Mouse (Mus musculus) liver, postnatal 0 days (tissue): ENCODE data around the gene Dmac1. TPM values are rescaled to one million over a fixed set of nuclear protein-coding genes. Genes with fewer than 3 reads are reported as not detected.

ENCODE experiments used
- ATAC-seq: fragments of 200-750 bp; cut with Nextera tagmentation; 2 replicates; pipeline ENCODE4 v1.8.0; 2017; ENCODE audit warnings: mild to moderate bottlenecking, moderate library complexity
- DNase-seq: peaks from one replicate; pipeline ENCODE4 v3.0.0-alpha.2; 2016
- H3K27ac ChIP-seq: fragments of 300-500 bp; sonication (generic); 2 replicates; pipeline ENCODE4 v1.5.1; 2014; ENCODE audit warnings: antibody characterized with exemption, moderate library complexity, mild to moderate bottlenecking, low read depth
- H3K27me3 ChIP-seq: fragments of 300-500 bp; sonication (generic); 2 replicates; pipeline ENCODE4 v1.6.1; 2014; ENCODE audit warnings: low read length, control low read depth, mixed read lengths; ENCODE audit not compliant: insufficient read depth
- H3K36me3 ChIP-seq: fragments of 300-500 bp; sonication (generic); replicated peaks from 2 replicates; pipeline ENCODE4 v1.6.1; 2014; ENCODE audit warnings: mild to moderate bottlenecking, control low read depth, low read length, moderate library complexity, mixed read lengths; ENCODE audit not compliant: insufficient read depth
- H3K4me1 ChIP-seq: fragments of 300-500 bp; sonication (generic); 2 replicates; pipeline ENCODE4 v1.6.1; 2014; ENCODE audit warnings: antibody characterized with exemption, mild to moderate bottlenecking, control low read depth; ENCODE audit not compliant: insufficient read depth
- H3K4me2 ChIP-seq: fragments of 300-500 bp; sonication (generic); 2 replicates; pipeline ENCODE4 v1.6.1; 2014; ENCODE audit warnings: low read depth, mild to moderate bottlenecking, low read length, moderate library complexity, mixed read lengths
- H3K4me3 ChIP-seq: fragments of 300-500 bp; sonication (generic); 2 replicates; pipeline ENCODE4 v1.5.1; 2014; ENCODE audit warnings: low read depth, low read length
- H3K9ac ChIP-seq: fragments of 300-500 bp; sonication (generic); replicated peaks from 2 replicates; pipeline ENCODE4 v1.6.1; 2014; ENCODE audit warnings: mild to moderate bottlenecking, moderate library complexity
- H3K9me3 ChIP-seq: fragments of 300-500 bp; sonication (generic); 2 replicates; pipeline ENCODE4 v1.6.1; 2016; ENCODE audit warnings: mild to moderate bottlenecking, control low read depth, low read length, mixed read lengths
- CTCF ChIP-seq: sonication (generic); IDR thresholded peaks from 2 replicates; pipeline ENCODE4 v1.5.1; 2016; ENCODE audit warnings: antibody characterized with exemption, low read depth
- EP300 ChIP-seq: IDR thresholded peaks from 2 replicates; pipeline ENCODE4 v1.6.1; 2016; ENCODE audit warnings: antibody characterized with exemption, low read depth, mild to moderate bottlenecking
- WGBS: fragments of 180-500 bp; shearing (Covaris S2); extraction: QIAGEN DNeasy Blood & Tissue Kit; methylation state at CpG from one replicate; pipeline ENCODE4 v1.1.7; 2014; ENCODE audit not compliant: insufficient replicate concordance; 5-methylcytosine and 5-hydroxymethylcytosine counted together
- polyA plus RNA-seq: library from polyadenylated mRNA; unstranded; fragments of >200 nt; fragmentation: Nextera tagmentation; extraction: Ambion mirVana; gene quantifications from 2 replicates; pipeline ENCODE4 v1.2.1, GENCODE M21; 2015

Dmac1 gene
- polyA plus RNA-seq, 1 experiment from 2014 or later = 54.3 TPM

GRCm38 (mm10) chr4:75292315-75292714, 14.2 kb upstream of the Dmac1 start:
- WGBS = 63% methylated on average over 4 of the region's 4 CpGs
- H3K27me3 ChIP-seq = no peaks in the 10 kb centered on the region
- no peaks in the 10 kb centered on the region for H3K9me3 ChIP-seq
- H3K4me1 ChIP-seq = no peaks in the 10 kb centered on the region
- H3K9ac ChIP-seq = no peak overlapping the region
- ATAC-seq = no peak
- H3K27ac ChIP-seq = no peak overlapping the region
- H3K4me3 ChIP-seq = no peak overlapping the region
- H3K4me2 ChIP-seq = no peak overlapping the region
- TF ChIP-seq EP300 = no peak
- TF ChIP-seq CTCF = no peak
- DNase-seq = no peak
- H3K36me3 ChIP-seq = no peaks in the 10 kb centered on the region

GRCm38 (mm10) chr4:75291142-75291541, 13.0 kb upstream of the Dmac1 start:
- Histone ChIP-seq H3K4me1 (no peaks in the 10 kb centered on the region), H3K36me3 (no peaks in the 10 kb centered on the region), H3K27ac (no peak overlapping the region), H3K27me3 (no peaks in the 10 kb centered on the region), H3K9ac (no peak overlapping the region), H3K9me3 (no peaks in the 10 kb centered on the region), H3K4me3 (no peak overlapping the region), H3K4me2 (no peak overlapping the region)
- 44% methylated on average over 4 of the region's 4 CpGs for WGBS
- TF ChIP-seq CTCF (no peak), EP300 (no peak)
- no peak for ATAC-seq
- DNase-seq = no peak

DNA sequence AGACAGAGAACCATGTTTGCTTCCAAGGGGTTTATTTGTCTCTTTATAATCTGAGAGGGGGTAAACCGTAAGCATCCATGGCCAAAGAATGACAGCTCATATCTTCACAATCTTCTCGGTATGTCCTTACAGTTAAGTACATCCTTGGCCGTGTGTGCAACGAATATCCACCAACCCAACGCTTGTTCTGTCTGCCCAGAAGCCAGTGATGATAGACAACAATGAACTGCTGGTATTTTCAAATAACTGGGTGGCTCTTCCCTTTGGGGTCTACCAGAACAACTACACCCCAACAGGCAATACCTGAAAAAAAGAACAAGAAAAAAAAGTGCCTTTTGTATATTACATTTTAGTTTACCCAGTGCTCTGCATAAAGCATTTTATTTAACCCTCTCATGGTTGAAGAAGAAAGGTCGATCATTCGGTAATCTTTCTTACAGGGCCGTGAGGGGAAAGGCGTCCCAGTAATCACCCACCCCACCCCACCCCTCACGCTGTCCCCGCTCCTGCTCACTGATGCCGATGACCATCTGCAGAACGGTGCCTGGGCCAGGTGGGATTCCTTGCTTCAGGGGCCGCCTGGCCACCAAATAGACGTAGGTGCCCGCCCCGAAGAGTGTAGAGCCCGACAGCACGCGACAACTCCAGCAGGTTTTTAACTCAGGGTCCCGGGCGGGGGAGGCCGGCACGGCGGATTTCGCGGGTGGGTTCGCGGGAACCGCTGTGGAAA, 473 bp downstream of the Dmac1 start:
- Histone ChIP-seq H3K4me2 (peak overlapping the region; percentile 74), H3K27me3 (no peaks in the 10 kb centered on the region), H3K4me1 (no peaks in the 10 kb centered on the region), H3K4me3 (peak overlapping the region; percentile 83), H3K9ac (peak overlapping the region; percentile 85), H3K27ac (0 out of 2 replicates have a peak overlapping the region, but pooled peaks have one; percentile 41), H3K36me3 (no peaks in the 10 kb centered on the region), H3K9me3 (no peaks in the 10 kb centered on the region)
- TF ChIP-seq EP300 (no peak), CTCF (no peak)
- 5% methylated on average over 30 of the region's 30 CpGs for WGBS
- peak; percentile 81 for ATAC-seq
- no peak for DNase-seq

GRCm38 (mm10) chr4:75275737-75276136, 2.4 kb downstream of the Dmac1 start:
- no peak for TF ChIP-seq EP300
- TF ChIP-seq CTCF = no peak
- WGBS = 60% methylated on average over 2 of the region's 2 CpGs
- H3K9ac ChIP-seq = no peak overlapping the region
- H3K27me3 ChIP-seq = no peaks in the 10 kb centered on the region
- ATAC-seq = no peak
- H3K9me3 ChIP-seq = no peaks in the 10 kb centered on the region
- H3K27ac ChIP-seq = no peak overlapping the region
- no peaks in the 10 kb centered on the region for H3K36me3 ChIP-seq
- H3K4me1 ChIP-seq = no peaks in the 10 kb centered on the region
- H3K4me3 ChIP-seq = no peak overlapping the region
- DNase-seq = no peak
- no peak overlapping the region for H3K4me2 ChIP-seq

GRCm38 (mm10) chr4:75267866-75268265, 10.2 kb downstream of the Dmac1 start:
- TF ChIP-seq CTCF (no peak), EP300 (no peak)
- H3K4me3 ChIP-seq = no peak overlapping the region
- DNase-seq (no peak), ATAC-seq (no peak)
- H3K27ac ChIP-seq = no peak overlapping the region
- H3K36me3 ChIP-seq = no peaks in the 10 kb centered on the region
- H3K27me3 ChIP-seq = no peaks in the 10 kb centered on the region
- no peak overlapping the region for H3K9ac ChIP-seq
- no peaks in the 10 kb centered on the region for H3K9me3 ChIP-seq
- 44% methylated on average over 2 of the region's 2 CpGs for WGBS
- no peak overlapping the region for H3K4me2 ChIP-seq
- no peaks in the 10 kb centered on the region for H3K4me1 ChIP-seq

DNA sequence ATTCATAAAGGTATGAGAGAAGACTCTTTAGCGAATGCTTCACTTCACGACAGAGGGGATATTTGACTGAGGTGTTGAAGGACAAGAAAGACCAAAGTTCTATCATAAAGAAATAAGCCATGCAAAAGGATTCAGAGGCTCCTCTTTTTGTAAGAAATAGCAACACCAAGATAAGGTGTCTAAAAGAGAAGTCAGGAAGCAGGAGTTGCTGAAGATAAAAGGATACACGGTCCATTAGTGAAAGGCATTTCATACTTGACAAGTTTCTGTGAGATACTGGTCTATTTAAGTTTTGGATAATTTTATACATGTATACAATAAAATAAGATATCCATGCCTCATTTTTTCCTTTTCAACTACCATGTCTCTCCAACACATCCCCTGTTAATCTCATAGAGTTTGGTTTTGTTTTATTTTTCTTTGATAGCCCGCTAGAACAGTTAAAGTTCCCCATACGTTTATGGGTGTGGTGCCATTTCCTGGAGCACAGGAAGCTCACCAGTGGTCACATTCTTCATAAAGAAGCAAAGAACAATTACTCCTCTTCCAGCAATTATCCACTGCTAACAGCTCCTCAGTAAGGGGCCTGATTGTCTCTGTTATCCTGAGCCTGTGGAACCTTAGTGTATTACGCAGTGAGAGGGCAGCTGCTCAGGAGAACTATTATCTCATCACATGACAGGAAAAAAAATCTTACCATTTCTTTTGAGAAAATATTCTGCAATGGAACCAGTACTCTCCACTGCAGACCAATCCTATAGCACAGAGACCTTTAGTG, 11.1 kb downstream of the Dmac1 start:
- Histone ChIP-seq H3K27ac (no peak overlapping the region), H3K9ac (no peak overlapping the region), H3K9me3 (no peaks in the 10 kb centered on the region), H3K27me3 (no peaks in the 10 kb centered on the region), H3K4me3 (no peak overlapping the region), H3K36me3 (no peaks in the 10 kb centered on the region), H3K4me2 (no peak overlapping the region), H3K4me1 (no peaks in the 10 kb centered on the region)
- DNase-seq (no peak), ATAC-seq (0 out of 2 replicates have a peak, but pooled peaks have one; percentile 29)
- WGBS = 41% methylated on average over 6 of the region's 6 CpGs
- TF ChIP-seq CTCF (no peak), EP300 (no peak)
